Mouse (Mus musculus): ENCODE data around the gene Rhoa. TPM values are rescaled to one million over a fixed set of nuclear protein-coding genes. Genes with fewer than 3 reads are reported as not detected.
"Not testable (repeated sequence)": the region's sequence is repeated elsewhere in the genome, so short reads cannot be mapped to it uniquely, and the experiment has no call there.

The Rhoa gene
- total and polyA plus RNA-seq, 2 experiments from 2014 or later, result 167 to 332 TPM

- H3K4me2 ChIP-seq (ENCODE audit: low read depth, low read length), result peak within 1 kb of the TSS; percentile 92
- peak within 1 kb of the TSS; percentile 100 for H3K27ac ChIP-seq (ENCODE audit: low read depth)
- ATAC-seq (ENCODE audit: insufficient read depth, low read depth) (peak; percentile 94), DNase-seq (ENCODE audit: low spot score) (peak; percentile 93)
- no peaks in the 10 kb centered on the region for H3K9me3 ChIP-seq (replicated peaks; ENCODE audit: control insufficient read depth, low read length)
- H3K36me3 ChIP-seq (replicated peaks; ENCODE audit: control insufficient read depth, insufficient read depth, low read length), result no peaks in the 10 kb centered on the region
- H3K4me3 ChIP-seq (ENCODE audit: low read depth, low read length), result peak within 1 kb of the TSS; percentile 87
- no peaks in the 10 kb centered on the region for H3K27me3 ChIP-seq (ENCODE audit: control insufficient read depth, insufficient read depth, low read length)
- H3K4me1 ChIP-seq (ENCODE audit: control insufficient read depth, insufficient read depth), result peaks cover 34% of the 10 kb centered on the region
- WGBS, result under 1% methylated on average over 51 of the region's 71 CpGs
- peak within 1 kb of the TSS; percentile 93 for H3K9ac ChIP-seq (replicated peaks; ENCODE audit: low read depth, low read length)
- TF ChIP-seq CTCF (IDR thresholded peaks at IDR 0.05; ENCODE audit: low read depth) (no peak), EP300 (IDR thresholded peaks at IDR 0.05; ENCODE audit: low read depth) (no peak)
Observed at GRCm38 (mm10) chr9:108263690-108264190, 42.2 kb upstream of the Rhoa start, which contains the start of gene Dag1. Gene Dag1 (minus strand): TSS chr9:108263958.

DNA sequence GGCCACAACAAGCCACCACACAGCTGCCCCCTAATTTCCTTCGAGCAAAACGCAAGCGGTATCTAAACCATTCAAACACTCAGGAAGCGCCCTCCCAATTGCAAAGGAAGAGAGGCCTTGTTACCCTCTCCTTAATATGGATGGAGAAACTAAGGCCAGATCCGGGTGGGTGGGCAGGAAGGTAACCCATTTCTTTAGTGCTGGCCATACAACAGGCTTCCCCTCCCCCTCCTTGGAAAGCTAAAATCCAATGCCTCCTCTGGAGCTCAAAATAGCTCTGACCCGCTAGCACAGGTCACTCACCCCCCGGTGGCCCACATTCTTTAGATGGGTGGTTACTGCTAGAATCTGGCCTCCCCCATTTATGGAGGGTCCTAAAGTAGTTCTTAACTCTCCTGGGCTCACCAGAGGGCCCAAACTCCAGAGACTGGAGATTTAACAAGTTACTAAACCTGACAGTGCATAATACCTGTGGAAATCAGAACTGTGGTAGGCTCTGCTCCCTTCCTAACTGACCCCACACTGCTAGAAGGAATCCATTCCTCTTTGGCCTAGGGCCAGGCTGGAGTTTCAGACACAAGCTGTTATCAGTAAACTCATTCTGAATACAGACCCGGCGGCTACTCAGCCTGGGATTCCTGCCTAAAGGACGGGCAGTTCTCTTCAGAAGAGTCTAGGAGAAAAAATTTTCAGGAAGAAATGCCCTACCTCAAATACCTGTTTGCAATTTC lies 41.6 kb upstream of the Rhoa start:
- Histone ChIP-seq H3K4me3 (ENCODE audit: low read depth, low read length) (peak overlapping the region; percentile 87), H3K4me2 (ENCODE audit: low read depth, low read length) (peak overlapping the region; percentile 92), H3K4me1 (ENCODE audit: control insufficient read depth, insufficient read depth) (peaks cover 31% of the 10 kb centered on the region), H3K9ac (replicated peaks; ENCODE audit: low read depth, low read length) (peak overlapping the region; percentile 93), H3K27me3 (ENCODE audit: control insufficient read depth, insufficient read depth, low read length) (no peaks in the 10 kb centered on the region), H3K27ac (ENCODE audit: low read depth) (peak overlapping the region; percentile 100), H3K9me3 (replicated peaks; ENCODE audit: control insufficient read depth, low read length) (no peaks in the 10 kb centered on the region), H3K36me3 (replicated peaks; ENCODE audit: control insufficient read depth, insufficient read depth, low read length) (no peaks in the 10 kb centered on the region)
- WGBS, result 2% methylated on average over 10 of the region's 10 CpGs
- peak; percentile 89 for TF ChIP-seq EP300 (IDR thresholded peaks at IDR 0.05; ENCODE audit: low read depth)
- TF ChIP-seq CTCF (IDR thresholded peaks at IDR 0.05; ENCODE audit: low read depth), result no peak
- DNase-seq (ENCODE audit: low spot score), result peak; percentile 78
- peak; percentile 70 for ATAC-seq (ENCODE audit: insufficient read depth, low read depth)

- Histone ChIP-seq H3K9me3 (replicated peaks; ENCODE audit: control insufficient read depth, low read length) (no peaks in the 10 kb centered on the region), H3K36me3 (replicated peaks; ENCODE audit: control insufficient read depth, insufficient read depth, low read length) (no peaks in the 10 kb centered on the region), H3K27me3 (ENCODE audit: control insufficient read depth, insufficient read depth, low read length) (no peaks in the 10 kb centered on the region), H3K4me3 (ENCODE audit: low read depth, low read length) (no peak overlapping the region), H3K27ac (ENCODE audit: low read depth) (peak overlapping the region; percentile 46; the same call in 1 of the 2 replicates), H3K4me2 (ENCODE audit: low read depth, low read length) (no peak overlapping the region), H3K4me1 (ENCODE audit: control insufficient read depth, insufficient read depth) (peaks cover 31% of the 10 kb centered on the region), H3K9ac (replicated peaks; ENCODE audit: low read depth, low read length) (no peak overlapping the region)
- DNase-seq (ENCODE audit: low spot score) (no peak), ATAC-seq (ENCODE audit: insufficient read depth, low read depth) (no peak)
- TF ChIP-seq CTCF (IDR thresholded peaks at IDR 0.05; ENCODE audit: low read depth), result no peak
- TF ChIP-seq EP300 (IDR thresholded peaks at IDR 0.05; ENCODE audit: low read depth), result no peak
- WGBS, result 69% methylated on average over 10 of the region's 10 CpGs
Observed at GRCm38 (mm10) chr9:108266261-108266935, 39.5 kb upstream of the Rhoa start.

DNA sequence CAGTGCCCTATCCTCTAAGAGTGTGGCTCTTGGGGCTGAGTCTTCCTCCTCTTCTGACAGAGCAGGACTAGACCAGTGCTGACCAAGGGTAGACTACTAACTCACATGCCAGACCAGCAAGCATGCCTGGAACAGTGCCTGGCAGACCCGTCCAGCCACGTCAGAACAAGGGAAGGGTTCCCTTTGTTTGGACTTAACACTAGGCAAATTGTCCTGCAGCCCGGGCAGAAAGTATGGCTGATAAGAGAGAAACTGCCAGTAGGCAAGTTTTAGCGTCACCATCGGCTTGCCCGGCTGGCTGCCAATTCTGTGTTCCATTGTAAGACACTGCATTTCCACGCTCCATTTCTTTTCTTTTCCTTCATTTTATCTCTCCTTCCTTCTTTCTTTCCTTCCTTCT lies 38.2 kb upstream of the Rhoa start:
- H3K27me3 ChIP-seq (ENCODE audit: control insufficient read depth, insufficient read depth, low read length), result no peaks in the 10 kb centered on the region
- H3K9me3 ChIP-seq (replicated peaks; ENCODE audit: control insufficient read depth, low read length), result no peaks in the 10 kb centered on the region
- DNase-seq (ENCODE audit: low spot score), result peak; percentile 66
- 23% methylated on average over 7 of the region's 7 CpGs for WGBS
- TF ChIP-seq EP300 (IDR thresholded peaks at IDR 0.05; ENCODE audit: low read depth), result 0 out of 2 replicates have a peak, but pooled peaks have one; percentile 29
- no peak for TF ChIP-seq CTCF (IDR thresholded peaks at IDR 0.05; ENCODE audit: low read depth)
- ATAC-seq (ENCODE audit: insufficient read depth, low read depth), result no peak
- no peak overlapping the region for H3K9ac ChIP-seq (replicated peaks; ENCODE audit: low read depth, low read length)
- peak overlapping the region; percentile 62 for H3K27ac ChIP-seq (ENCODE audit: low read depth)
- peaks cover 22% of the 10 kb centered on the region for H3K4me1 ChIP-seq (ENCODE audit: control insufficient read depth, insufficient read depth)
- H3K4me2 ChIP-seq (ENCODE audit: low read depth, low read length), result no peak overlapping the region
- H3K4me3 ChIP-seq (ENCODE audit: low read depth, low read length), result no peak overlapping the region
- no peaks in the 10 kb centered on the region for H3K36me3 ChIP-seq (replicated peaks; ENCODE audit: control insufficient read depth, insufficient read depth, low read length)

DNA sequence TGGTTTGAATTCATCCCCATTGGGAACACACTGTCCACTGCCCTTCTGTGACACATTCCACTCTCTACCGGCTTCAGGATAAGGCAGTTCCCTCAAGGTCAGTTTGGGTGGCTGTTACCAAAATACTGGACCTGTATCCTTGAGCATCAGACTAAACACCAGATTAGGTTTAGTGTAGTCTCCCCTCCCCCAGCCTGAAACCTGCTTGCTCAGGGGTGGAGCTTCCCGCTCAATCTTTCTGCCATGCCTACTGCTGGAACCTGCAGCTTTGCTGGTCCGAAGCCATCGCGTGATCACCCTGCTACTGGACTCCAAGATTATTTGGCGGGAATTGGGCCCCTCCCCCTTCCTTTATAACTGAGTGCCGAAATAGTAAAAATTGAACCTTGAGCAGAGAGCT lies 37.2 kb upstream of the Rhoa start:
- H3K27me3 ChIP-seq (ENCODE audit: control insufficient read depth, insufficient read depth, low read length); H3K9me3 ChIP-seq (replicated peaks; ENCODE audit: control insufficient read depth, low read length); H3K4me3 ChIP-seq (ENCODE audit: low read depth, low read length); H3K36me3 ChIP-seq (replicated peaks; ENCODE audit: control insufficient read depth, insufficient read depth, low read length); ATAC-seq (ENCODE audit: insufficient read depth, low read depth); H3K9ac ChIP-seq (replicated peaks; ENCODE audit: low read depth, low read length); DNase-seq (ENCODE audit: low spot score); H3K4me2 ChIP-seq (ENCODE audit: low read depth, low read length): not testable (repeated sequence)
- Histone ChIP-seq H3K4me1 (ENCODE audit: control insufficient read depth, insufficient read depth) (peaks cover 22% of the 10 kb centered on the region), H3K27ac (ENCODE audit: low read depth) (0 out of 2 replicates have a peak overlapping the region, but pooled peaks have one; percentile 6)
- WGBS, result 45% methylated on average over 6 of the region's 7 CpGs

Data from heart, postnatal 0 days (tissue).